Mouse (Mus musculus) olfactory bulb, adult 2 months (tissue): ENCODE results near the gene Pom121l2.

Experiments
- CTCF ChIP-seq: fragments of 200-500 bp; IDR thresholded peaks from 2 replicates; pipeline ENCODE4 v1.5.1; 2012; ENCODE audit warnings: low read depth, mild to moderate bottlenecking, low read length, moderate library complexity; ENCODE audit not compliant: insufficient read depth
- POLR2A ChIP-seq: fragments of 200-500 bp; IDR thresholded peaks from 2 replicates; pipeline ENCODE4 v1.6.1; 2012; ENCODE audit warnings: mild to moderate bottlenecking, low read depth, low read length, moderate library complexity; ENCODE audit not compliant: insufficient read depth

- TF ChIP-seq CTCF (no peak), POLR2A (no peak)
Observed at GRCm38 (mm10) chr13:22036149-22036956, 55.4 kb downstream of the Pom121l2 start.
